Mouse (Mus musculus) E14TG2a.4 (cell line): ENCODE measurements around the gene Vamp1.

ENCODE experiments used
- CTCF ChIP-seq: conservative IDR thresholded peaks from 2 replicates; pipeline ENCODE4 v1.5.1; 2014; ENCODE audit warnings: low read length
- POU5F1 ChIP-seq: IDR thresholded peaks from 2 replicates; pipeline ENCODE4 v1.6.1; 2014; ENCODE audit warnings: low read length, borderline replicate concordance

DNA sequence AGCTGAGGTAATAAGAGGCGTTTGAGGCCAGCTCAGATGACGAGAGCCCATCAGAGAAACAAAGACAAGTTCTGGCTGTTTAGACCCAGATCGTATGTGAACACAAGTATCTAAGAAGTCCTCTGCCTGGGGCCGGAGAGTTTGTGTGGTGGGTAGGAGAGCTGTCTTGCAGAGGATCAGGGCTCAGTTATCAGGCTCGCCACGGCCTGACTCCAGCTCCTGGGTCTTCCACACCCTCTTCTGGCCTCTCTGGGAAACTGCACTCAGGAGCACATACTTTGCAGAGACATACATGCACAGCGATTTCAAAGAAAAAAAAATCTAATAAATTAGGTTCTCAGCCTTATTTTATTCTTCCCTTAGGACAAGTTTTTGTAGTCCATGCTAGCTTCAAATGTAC lies 69.4 kb downstream of the Vamp1 start:
- peak; percentile 46 for TF ChIP-seq CTCF
- no peak for TF ChIP-seq POU5F1
